Mouse (Mus musculus): ENCODE measurements around the gene Mpv17l.
A peak's percentile ranks its signal among the peaks of the same experiment; 100 is the strongest.
"Not testable (repeated sequence)": the region's sequence is repeated elsewhere in the genome, so short reads cannot be mapped to it uniquely, and the experiment has no call there.

Mpv17l gene

GRCm38 (mm10) chr16:13940139-13940846, 37.3 kb downstream of the Mpv17l start:
- DNase-seq (ENCODE audit: low read depth, low spot score) = peak; percentile 74

GRCm38 (mm10) chr16:13940847-13941395, 38.0 kb downstream of the Mpv17l start:
- DNase-seq (ENCODE audit: low read depth, low spot score) = no peak

- DNase-seq (ENCODE audit: low read depth, low spot score) = no peak
Observed at GRCm38 (mm10) chr16:13944178-13944577, 41.2 kb downstream of the Mpv17l start.

GRCm38 (mm10) chr16:13944752-13945151, 41.8 kb downstream of the Mpv17l start:
- no peak for DNase-seq (ENCODE audit: low read depth, low spot score)

GRCm38 (mm10) chr16:13945153-13945552, 42.2 kb downstream of the Mpv17l start:
- DNase-seq (ENCODE audit: low read depth, low spot score) = no peak

- DNase-seq (ENCODE audit: low read depth, low spot score) = no peak
Observed at GRCm38 (mm10) chr16:13946306-13946705, 43.3 kb downstream of the Mpv17l start.

- no peak for DNase-seq (ENCODE audit: low read depth, low spot score)
Observed at GRCm38 (mm10) chr16:13951245-13951644, 48.3 kb downstream of the Mpv17l start.

- no peak for DNase-seq (ENCODE audit: low read depth, low spot score)
Observed at GRCm38 (mm10) chr16:13962053-13962452, 59.1 kb downstream of the Mpv17l start.

- DNase-seq (ENCODE audit: low read depth, low spot score) = no peak
Observed at GRCm38 (mm10) chr16:13969096-13969495, 66.1 kb downstream of the Mpv17l start.

- no peak for DNase-seq (ENCODE audit: low read depth, low spot score)
Observed at GRCm38 (mm10) chr16:13972051-13972450, 69.1 kb downstream of the Mpv17l start.

GRCm38 (mm10) chr16:13976358-13976896, 73.5 kb downstream of the Mpv17l start:
- not testable (repeated sequence) for DNase-seq (ENCODE audit: low read depth, low spot score)

GRCm38 (mm10) chr16:13977026-13977425, 74.1 kb downstream of the Mpv17l start:
- not testable (repeated sequence) for DNase-seq (ENCODE audit: low read depth, low spot score)

GRCm38 (mm10) chr16:13981726-13982125, 78.8 kb downstream of the Mpv17l start:
- DNase-seq (ENCODE audit: low read depth, low spot score) = not testable (repeated sequence)

- DNase-seq (ENCODE audit: low read depth, low spot score) = no peak
Observed at GRCm38 (mm10) chr16:13983161-13983560, 80.2 kb downstream of the Mpv17l start.

GRCm38 (mm10) chr16:13986197-13986573, 83.2 kb downstream of the Mpv17l start:
- DNase-seq (ENCODE audit: low read depth, low spot score) = no peak

GRCm38 (mm10) chr16:13986574-13987478, 83.9 kb downstream of the Mpv17l start, which contains the start of the genes 2900011O08Rik and Ifitm7:
2900011O08Rik (plus strand) TSS chr16:13986604.
Ifitm7 (minus strand) TSS chr16:13986888.
- DNase-seq (ENCODE audit: low read depth, low spot score) = peak; percentile 47

- DNase-seq (ENCODE audit: low read depth, low spot score) = no peak
Observed at GRCm38 (mm10) chr16:13992518-13993248, 89.7 kb downstream of the Mpv17l start.

GRCm38 (mm10) chr16:13994076-13994475, 91.1 kb downstream of the Mpv17l start:
- DNase-seq (ENCODE audit: low read depth, low spot score) = no peak

- no peak for DNase-seq (ENCODE audit: low read depth, low spot score)
Observed at GRCm38 (mm10) chr16:13994502-13994901, 91.5 kb downstream of the Mpv17l start.

Measured in mesoderm, embryonic 11.5 days (tissue).